Mouse (Mus musculus): ENCODE results near the gene H1foo.
A peak's percentile ranks its signal among the peaks of the same experiment; 100 is the strongest.

H1foo gene

DNA sequence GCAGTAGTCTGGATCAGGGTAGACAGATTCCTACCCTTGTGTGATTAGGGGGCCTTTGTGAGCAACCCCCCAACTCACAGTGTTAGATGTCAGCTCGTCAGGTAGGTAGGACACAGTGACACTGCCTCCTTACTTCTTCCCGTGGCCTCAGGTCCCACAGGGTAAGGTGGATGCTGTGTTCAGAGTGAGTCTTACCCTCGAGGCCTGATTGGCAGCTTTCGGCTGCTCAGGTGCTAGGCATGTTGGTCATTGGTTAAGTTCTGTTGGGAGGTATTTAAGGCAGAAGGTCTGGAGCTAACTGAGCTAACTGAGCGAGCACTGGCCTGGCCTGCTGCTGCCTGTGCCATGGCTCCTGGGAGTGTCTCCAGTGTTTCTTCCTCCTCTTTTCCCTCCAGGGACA, at the start of gene H1foo:
Gene H1foo (plus strand): TSS at position 301 of the 400 bp plus-strand sequence.
- DNase-seq (ENCODE audit: low spot score in 2 of 2): no peak

DNA sequence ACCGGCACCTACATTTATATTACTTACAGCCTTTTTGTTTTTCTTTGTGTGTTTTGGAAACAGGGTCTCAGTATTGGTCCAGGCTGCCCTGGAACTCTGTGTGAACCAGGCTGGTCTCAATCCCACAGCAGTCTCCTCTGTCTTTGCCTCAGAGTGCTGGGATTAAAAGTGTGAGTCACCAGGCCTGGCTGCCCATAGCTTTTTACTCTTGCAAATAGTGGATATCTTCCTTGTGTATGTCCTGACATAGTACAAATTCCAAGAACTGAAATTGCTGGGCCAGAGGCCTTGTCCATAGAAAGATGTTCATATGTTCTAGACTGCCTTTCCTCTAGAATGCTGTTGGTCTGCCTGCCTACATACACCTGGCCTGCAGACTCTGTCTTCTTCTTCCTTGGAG, 48.4 kb upstream of the H1foo start:
- DNase-seq (ENCODE audit: low spot score in 2 of 2): no peak

DNA sequence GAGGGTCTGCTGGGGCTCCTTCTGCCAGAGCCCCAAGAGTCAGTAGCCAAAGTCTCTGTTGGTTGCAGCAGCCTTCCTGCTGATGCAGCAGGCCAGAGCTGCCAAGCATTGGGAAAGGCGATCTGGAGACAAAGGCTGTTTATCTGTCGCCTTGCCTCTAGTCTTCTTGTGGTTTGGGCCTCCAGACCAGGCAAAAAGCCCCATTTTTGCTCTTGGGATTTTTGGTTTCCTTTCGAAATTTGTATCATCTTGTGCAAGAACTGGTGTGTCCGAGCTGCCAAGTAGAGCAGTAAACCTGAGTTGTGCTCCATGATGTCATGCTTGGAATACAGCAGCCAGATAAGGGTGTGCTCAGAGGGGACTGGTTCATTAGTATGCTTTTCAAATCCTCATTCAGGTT, 47.6 kb upstream of the H1foo start:
- no peak for DNase-seq (ENCODE audit: low spot score in 2 of 2)

DNA sequence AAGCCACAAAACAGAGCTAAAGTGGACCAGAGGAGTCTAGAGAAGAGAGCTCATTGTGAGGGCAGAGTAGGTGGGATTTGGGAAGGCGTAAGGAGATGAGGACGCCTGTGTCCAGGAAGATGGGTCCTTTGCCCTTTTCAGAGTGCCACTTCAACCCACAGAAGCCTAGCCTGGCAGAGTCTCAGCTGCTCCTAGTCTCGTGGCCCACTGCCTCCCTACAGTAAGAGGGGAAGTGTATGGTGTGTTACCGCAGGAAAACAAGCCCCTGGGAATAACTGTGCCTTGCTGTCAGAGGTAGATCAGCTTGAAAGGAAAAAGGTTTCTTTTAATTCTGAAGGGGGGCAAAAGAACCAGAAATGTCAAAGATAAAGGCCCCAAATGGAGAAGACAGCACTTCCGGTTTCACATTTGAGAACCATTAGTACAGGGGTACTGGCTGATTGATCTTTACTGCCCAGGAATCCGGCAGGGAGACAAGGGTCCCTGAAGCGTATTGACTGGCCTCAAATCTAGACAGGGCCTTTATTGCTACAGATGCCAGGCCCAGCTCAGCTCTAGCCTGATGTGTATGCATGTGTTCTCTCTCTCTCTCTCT, 46.7 kb upstream of the H1foo start:
- DNase-seq (ENCODE audit: low spot score in 2 of 2): no peak

DNA sequence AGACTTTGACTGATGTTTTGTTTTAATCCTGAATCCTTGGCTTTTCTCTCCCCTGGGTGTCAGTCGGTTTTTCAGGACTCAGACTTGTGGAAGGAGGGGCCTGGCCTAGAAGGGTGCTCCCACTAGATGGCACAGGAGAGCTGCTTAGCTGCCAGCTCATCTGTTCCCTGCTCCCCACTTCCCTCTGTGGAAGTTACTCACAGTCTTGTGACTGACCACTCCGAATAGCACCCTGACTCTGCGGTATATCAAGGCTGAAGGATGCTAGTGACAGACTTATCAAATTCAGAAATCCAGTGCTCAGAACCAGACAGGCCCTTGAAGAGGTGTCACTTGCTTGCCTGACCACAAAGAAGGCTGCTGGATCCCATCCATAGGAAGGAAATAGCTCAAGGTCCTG, 43.7 kb upstream of the H1foo start:
- peak in 1 of 2 experiments; percentile 47 for DNase-seq (ENCODE audit: low spot score in 2 of 2)

DNA sequence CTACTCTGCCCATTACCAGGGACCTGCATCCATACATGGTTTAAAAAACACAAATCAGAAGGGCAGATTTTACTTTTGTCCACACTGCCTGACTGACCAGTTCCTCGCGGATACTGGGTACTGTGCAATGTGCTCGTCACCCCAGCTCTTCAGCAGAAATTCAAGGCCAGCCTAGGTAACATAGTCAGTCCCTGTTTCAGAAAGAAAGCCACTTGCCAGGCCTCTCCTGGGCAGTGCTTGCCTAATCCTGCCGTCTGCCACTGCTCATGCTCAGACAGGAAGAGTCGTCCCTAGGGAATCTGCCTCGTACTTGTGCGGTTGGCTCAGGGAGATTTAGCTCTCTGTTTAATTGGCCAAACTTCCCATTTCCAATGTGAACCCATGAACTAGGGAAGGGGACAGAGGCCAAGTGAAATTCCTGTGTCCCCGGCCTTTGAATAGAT, 43.2 kb upstream of the H1foo start:
- DNase-seq (ENCODE audit: low spot score in 2 of 2): no peak

DNA sequence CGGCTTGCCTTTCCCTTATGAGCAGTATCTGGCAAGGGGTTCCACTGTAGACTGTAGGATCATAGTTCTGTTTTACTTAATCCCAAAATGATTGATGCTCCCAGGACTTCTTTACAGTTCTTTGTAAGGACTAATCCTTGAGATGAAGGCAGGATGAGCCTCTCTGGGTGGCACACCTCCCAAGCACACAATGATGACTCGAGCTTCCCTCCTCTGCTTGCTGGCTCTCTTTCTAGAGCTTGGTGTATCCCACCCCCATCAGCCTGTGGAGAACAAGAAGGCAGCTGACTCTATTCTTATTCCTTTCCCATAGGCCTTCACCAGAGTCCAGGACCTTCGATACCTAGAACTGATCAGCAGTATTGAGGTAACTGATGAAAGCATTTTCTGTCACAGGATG, 42.2 kb upstream of the H1foo start:
- no peak for DNase-seq (ENCODE audit: low spot score in 2 of 2)

DNA sequence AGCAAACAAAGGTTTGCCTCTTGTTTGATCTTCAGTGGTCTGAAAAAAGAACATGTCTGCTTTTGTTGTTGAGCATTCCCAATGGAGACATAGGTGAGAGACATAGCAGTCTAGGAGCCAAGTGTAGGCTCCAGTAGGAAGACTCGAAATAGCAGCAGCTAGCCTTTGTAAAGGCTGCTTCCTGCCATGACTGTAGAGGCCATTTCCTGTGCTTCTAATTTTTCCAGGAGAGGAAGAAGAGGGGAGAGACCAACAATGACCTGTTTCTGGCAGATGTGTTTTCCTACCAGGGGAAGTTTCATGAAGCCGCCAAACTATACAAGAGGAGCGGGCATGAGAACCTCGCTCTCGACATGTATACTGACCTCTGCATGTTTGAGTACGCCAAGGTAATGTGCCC, 39.2 kb upstream of the H1foo start:
- DNase-seq (ENCODE audit: low spot score in 2 of 2): no peak

DNA sequence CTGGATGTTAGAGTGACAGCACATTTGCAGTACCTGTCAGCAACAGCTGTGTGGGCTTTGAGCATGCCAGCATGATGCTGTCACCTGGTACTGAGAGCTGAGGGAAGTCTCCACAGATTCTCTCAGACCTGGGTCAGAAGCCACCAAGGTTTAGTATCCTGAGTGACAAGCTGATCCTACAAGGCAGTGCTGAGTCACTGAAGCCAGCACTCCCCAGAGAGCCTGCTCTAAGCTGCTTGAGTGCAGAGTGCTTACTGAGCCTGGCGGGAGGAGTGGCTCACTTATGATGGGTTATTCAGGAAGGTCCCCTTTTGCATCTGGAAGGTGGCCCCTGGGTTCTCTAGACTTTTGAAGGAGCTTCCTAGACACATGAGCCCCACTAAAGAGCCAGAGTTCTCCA, 38.3 kb upstream of the H1foo start:
- no peak for DNase-seq (ENCODE audit: low spot score in 2 of 2)

DNA sequence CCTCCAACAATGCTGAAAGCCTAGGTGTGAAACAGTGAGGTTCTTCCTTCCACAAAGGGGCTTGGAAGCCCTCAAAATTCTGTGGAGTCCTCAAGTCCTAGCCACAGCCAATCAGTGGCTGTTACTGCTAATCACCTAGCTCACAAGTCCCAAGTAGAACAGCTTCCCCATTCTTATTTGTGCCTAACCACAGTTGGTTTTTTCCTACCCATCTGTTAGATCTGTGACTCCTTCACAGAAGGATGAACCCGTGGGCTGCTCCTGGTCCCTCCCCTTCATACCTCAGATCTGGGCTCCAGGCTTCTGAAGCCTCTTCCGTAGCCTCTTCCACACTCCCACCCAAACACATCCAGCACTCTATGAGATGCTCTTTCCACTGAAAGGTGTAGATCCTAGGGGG, 37.9 kb upstream of the H1foo start:
- no peak for DNase-seq (ENCODE audit: low spot score in 2 of 2)

DNA sequence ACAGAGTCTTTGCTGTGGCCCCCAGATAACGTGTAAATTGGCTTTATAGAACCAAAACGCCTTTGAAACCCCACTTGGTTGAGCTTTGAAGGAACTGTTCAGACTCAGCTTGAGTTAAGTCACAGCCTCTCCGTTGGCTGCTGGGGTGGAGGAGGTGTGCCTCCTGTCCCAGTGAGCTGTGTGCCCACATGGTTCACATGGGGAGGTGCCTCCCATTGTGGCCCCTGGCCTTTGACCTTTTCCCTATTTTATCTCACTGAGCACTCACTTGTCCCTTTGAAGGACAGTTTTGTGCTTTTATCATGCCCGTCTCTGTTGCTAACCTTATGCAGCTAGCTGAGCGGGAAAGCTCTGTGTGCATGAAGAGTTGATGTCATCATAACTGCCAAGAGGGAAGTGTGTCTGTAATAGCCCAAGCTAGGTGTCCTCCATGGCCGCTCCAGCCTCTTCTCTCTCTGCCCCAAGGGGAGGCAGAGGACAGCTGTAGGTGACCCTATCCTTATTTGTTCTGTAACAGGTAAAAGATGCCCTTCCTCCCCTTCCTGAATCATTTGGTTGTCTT, 36.2 kb upstream of the H1foo start:
- no peak for DNase-seq (ENCODE audit: low spot score in 2 of 2)

DNA sequence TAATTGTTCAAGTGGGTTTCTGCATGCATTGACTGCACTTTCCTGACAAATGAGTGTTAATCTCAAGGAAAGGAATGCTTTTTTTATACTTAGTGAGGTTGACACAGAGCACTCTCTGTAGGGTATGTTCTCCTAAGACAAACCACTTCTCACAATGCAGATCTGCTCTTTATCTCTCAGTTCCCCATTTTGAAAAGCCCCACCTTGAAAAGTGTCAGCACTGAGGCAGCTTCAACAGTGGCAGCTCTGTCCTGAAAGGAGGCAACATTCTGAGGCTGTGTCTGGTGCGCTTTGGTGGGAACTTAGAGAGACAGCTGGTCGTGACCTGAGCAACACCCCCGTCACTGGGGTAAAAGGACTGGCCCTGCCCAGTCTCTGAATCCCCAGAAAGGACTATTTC, 35.7 kb upstream of the H1foo start:
- peak in 1 of 2 experiments; percentile 21 for DNase-seq (ENCODE audit: low spot score in 2 of 2)

DNA sequence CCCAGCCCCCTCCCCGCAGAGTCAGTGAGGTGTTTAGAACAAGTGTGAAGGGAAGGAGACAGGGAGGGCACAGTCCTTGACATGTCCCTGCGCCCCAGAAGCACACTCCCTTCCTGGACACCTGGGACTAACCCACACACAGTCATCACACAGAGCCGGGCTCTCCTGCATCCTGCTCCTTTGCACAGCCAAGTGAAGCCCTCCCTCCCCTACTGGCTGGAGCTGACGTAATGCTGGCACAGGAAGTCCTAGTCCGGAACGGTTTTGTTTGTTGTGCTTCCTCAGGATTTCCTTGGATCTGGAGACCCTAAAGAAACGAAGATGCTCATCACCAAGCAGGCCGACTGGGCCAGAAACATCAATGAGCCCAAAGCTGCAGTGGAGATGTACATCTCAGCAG, 34.8 kb upstream of the H1foo start:
- DNase-seq (ENCODE audit: low spot score in 2 of 2): no peak

DNA sequence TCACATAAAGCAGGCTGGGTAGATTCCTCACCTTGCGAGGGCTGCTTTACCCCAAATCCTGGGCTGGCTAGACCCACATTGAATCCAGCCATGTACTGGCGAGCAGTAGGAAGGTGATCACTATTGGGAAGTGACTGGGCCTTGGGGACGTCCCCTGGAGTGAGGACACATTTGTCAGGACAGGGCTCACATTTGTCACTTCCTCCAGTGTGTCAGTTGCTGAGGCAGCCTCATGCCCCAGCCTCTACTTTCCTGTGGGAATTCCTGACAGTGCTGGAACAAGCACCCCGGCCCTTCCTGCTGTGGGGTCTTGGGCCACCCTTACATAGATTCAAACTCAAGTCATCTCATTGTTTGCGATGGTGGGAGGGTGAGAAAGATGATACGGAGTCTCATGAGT, 33.0 kb upstream of the H1foo start:
- DNase-seq (ENCODE audit: low spot score in 2 of 2): no peak

DNA sequence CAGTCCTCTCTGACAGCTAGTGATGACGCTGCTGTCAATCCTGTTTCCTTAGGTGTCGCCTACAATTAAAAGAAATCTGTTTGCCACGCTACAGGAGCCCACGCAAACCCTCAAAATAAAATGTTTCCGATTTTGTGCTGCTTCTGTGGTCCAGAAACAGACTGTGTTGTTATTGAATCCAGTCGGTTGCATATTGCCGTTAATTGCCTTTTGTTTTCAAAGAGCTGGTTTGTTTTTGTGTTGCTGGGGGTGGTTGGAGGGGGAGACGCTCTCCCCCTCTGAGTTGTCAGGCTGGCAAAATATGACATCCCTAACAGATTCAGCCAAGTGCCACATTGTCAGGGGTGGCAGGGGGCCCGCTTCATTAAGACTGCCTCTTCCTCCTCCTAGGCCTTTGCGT, 31.3 kb upstream of the H1foo start:
- no peak for DNase-seq (ENCODE audit: low spot score in 2 of 2)

DNA sequence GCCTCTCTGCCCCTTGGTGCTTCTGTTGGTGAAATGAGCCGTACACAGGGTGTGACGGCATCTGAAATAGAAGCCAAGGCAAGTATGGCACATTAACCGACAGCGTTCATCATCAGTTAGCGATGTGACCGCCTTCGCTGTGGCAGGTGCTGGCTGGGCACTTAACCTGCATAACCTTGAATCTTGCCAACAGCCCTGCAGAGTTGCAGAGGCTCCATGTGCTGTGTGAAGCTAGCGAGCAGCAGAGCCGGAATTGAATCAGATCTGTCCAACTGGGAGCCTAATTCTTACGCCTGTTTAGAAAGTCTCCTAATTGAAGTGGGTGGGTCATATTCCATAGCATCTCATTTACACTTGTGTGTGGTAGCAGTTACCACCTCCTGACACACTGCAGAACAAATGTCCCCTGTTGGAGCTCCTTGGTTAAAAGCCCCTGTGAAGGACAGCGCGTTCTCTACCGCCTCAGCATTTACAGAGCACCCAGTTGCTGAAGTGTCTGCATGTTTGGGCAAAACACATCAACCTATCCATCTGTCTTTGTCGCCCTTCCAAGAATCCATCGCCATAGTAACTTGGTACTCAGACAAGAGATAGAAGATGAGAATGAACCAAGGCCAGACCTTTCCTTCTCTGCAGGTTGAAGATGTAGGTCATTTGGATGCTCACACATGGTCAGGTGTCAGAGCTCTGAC, 30.1 kb upstream of the H1foo start:
- DNase-seq (ENCODE audit: low spot score in 2 of 2): no peak

DNA sequence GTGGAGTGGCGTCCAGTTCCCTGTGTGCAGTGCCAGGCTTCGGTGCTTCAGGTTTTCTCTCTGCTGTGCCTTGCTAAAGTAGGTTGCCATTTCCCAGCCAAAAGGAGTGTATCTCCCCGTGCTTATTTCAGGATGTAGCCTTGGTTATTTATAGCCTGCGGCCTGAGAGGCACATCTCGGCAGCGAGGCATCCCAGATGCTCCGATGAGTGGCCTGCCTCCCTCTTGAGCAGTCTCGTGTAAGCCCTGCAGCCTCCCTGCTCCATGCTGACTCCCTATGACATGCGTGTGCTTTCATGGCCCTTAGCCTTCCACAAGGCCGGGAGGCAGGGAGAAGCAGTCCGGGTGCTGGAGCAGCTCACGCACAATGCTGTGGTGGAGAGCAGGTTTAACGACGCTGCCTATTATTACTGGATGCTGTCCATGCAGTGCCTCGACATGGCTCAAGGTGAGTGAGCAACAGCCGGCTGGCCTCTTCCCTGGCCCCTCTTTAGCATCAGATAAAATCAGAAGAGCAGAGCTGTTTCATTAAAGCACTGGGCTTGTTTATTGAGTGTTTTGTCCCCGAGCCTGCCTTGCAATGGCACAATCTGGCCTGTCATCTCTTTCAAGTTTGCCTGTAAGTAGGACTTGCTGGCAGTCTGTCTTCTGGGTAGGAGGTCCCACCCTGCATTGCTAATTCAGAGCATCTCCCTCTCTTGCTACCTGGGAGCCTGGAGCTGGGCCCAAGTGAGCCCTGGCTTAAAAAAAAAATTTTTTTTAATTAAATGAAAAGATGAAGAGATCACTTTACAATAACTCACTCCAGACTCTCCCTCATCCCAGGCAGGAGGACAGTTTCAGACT, 28.9 kb upstream of the H1foo start:
- no peak for DNase-seq (ENCODE audit: low spot score in 2 of 2)

DNA sequence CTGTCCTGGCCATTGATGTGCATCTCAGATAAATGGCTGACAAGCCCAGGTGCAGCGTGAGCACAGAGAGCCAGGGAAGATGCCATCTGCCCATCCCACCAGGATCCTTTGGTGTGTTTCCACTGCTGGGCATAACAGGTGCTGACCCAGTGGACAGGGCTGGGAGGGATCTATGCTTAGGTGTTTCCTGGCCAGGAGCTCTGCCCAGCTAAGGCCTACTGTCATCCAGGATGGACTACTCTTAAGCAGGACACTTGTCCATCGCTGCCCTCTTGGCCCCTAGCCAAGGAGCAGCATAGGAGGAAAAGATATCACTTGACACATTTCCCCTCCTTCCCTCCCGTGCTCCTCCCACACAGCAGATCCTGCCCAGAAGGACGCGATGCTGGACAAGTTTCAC, 28.1 kb upstream of the H1foo start:
- no peak for DNase-seq (ENCODE audit: low spot score in 2 of 2)

DNA sequence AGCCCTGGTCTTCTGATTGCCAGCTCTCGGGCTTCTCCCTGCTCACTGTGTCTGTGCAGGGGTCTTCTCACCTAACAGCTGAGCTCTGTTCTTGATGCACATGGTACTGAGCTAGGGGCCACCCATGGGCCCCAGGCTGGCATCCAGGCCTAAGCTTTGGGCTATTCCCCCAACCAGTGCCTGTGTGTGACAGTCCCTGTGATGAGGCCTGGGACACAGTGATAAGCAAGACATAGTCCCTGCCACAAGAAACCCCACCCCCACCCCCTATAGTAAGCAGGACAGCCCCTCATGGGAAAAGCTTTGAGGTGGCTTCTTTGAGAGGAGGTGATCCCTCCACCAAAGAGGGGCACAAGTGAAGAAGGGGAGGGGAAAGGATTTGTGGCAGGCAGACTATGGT, 26.1 kb upstream of the H1foo start:
- DNase-seq (ENCODE audit: low spot score in 2 of 2): no peak

DNA sequence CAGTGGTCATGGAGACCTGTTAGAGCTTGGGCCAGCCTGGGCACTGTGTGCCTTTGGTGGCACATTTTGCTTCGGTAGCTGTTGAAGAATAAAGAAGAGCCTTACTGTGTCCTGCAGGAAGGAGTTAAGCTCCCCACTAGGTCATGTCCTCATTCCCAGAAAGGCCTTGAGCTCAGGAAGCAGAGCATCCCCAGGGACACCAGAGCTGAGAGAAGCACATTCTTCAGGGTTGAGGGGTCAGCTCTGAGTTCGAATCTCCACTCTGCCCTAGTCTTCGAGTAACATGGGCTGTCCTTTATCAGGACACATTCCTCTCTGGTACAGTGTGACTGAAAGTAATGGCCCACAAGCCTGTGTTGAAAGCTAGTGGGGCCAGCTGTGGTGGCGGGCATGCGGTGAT, 24.9 kb upstream of the H1foo start:
- DNase-seq (ENCODE audit: low spot score in 2 of 2): no peak

DNA sequence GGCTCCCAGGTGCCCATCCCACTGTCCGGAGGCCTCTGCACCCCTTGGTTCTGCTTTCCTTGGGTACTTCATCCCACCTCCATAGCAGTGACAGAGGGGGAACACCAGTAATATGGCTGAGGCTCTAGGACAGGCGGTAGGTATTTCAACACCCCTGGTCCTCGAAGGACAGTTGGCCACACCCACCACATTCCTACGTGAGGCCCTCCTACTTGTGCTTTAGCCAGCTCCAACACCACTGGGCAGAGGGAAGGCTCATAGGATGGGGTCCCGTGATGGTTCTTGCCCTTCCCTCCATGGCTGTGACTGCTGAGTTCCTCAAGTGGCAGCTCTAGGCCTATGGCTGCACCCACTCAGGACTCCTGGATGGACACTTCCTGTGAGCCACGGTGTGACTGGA, 19.9 kb upstream of the H1foo start:
- no peak for DNase-seq (ENCODE audit: low spot score in 2 of 2)

DNA sequence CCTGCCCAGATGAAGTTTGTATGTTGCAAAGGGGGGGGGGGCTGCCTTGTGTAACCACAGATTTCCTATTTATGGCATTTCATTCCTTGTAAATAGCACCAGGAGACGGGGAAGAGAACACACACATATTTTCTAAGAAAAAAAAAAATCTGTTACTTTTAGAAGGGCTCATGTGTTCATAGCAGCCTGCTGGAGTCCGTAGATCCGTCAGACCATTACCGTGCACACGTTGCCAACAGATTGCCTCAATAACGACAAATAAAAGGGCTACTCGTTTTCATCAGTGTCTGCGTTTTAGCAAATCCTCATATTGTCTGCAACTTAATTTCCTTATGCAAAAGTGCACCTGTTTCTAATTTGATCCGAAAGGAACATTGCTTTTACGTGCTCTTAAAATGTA, 18.3 kb upstream of the H1foo start:
- DNase-seq (ENCODE audit: low spot score in 2 of 2): no peak

All from spleen, postnatal 14 days (tissue).